Mouse (Mus musculus) bone marrow, adult 2 months (tissue): ENCODE measurements around the gene Txndc17.

ENCODE experiments used
- CTCF ChIP-seq: fragments of 200-500 bp; IDR thresholded peaks from 2 replicates; pipeline ENCODE4 v1.5.1; 2011; ENCODE audit warnings: low read length, control low read depth; ENCODE audit not compliant: control insufficient read depth, insufficient read depth
- POLR2A ChIP-seq: fragments of 200-500 bp; IDR thresholded peaks from 2 replicates; pipeline ENCODE4 v1.6.1; 2011; ENCODE audit warnings: low read depth, mild to moderate bottlenecking, control low read depth, low read length, borderline replicate concordance; ENCODE audit not compliant: control insufficient read depth

DNA sequence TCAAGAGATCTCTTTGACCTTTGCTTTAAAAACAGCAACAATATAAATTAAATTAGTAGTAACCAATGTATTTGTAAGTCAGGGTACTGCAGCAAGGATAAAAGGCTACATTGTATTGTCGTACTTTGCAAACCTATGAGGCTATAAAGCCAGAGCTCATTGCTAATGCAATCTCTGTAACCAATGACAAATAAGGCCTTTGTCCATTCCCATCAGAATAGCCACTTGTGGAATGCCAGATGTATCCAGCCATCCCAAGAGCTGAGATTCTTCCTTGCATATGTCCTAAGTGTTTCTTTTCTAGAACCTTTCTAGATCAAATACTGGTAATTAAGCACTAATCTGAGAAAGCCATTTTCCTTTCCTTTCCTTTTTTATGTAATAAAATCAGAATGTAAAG is 16.5 kb upstream of the Txndc17 start:
- TF ChIP-seq CTCF: no peak
- no peak for TF ChIP-seq POLR2A
